Mouse (Mus musculus) limb, embryonic 12.5 days (tissue): Measurements from ENCODE around the gene Lpar3. TPM values are rescaled to one million over a fixed set of nuclear protein-coding genes. Genes with fewer than 3 reads are reported as not detected.
"Not testable (repeated sequence)": the region's sequence is repeated elsewhere in the genome, so short reads cannot be mapped to it uniquely, and the experiment has no call there.

Source experiments
- ATAC-seq: fragments of 200-750 bp; cut with Nextera tagmentation; 2 replicates; pipeline ENCODE4 v1.8.0; 2017; ENCODE audit warnings: low read depth, moderate TSS enrichment; ENCODE audit not compliant: insufficient number of reproducible peaks, insufficient read depth, low FRiP score, low TSS enrichment
- H3K27ac ChIP-seq: fragments of 300-500 bp; sonication (generic); 2 replicates; pipeline ENCODE4 v1.5.1; 2016; ENCODE audit warnings: mild to moderate bottlenecking, moderate library complexity
- H3K27me3 ChIP-seq: fragments of 300-500 bp; sonication (generic); 2 replicates; pipeline ENCODE4 v1.6.1; 2016; ENCODE audit warnings: mild to moderate bottlenecking, moderate library complexity
- H3K36me3 ChIP-seq: fragments of 300-500 bp; sonication (generic); 2 replicates; pipeline ENCODE4 v1.6.1; 2016; ENCODE audit warnings: mild to moderate bottlenecking, moderate library complexity
- H3K4me1 ChIP-seq: fragments of 300-500 bp; sonication (generic); replicated peaks from 2 replicates; pipeline ENCODE4 v1.6.1; 2016
- H3K4me2 ChIP-seq: fragments of 300-500 bp; sonication (generic); 2 replicates; pipeline ENCODE4 v1.6.1; 2016; ENCODE audit warnings: mild to moderate bottlenecking, moderate library complexity
- H3K4me3 ChIP-seq: fragments of 300-500 bp; sonication (generic); replicated peaks from 2 replicates; pipeline ENCODE4 v1.5.1; 2016; ENCODE audit warnings: mild to moderate bottlenecking
- H3K9ac ChIP-seq: fragments of 300-500 bp; sonication (generic); replicated peaks from 2 replicates; pipeline ENCODE4 v1.6.1; 2016; ENCODE audit warnings: mild to moderate bottlenecking, moderate library complexity
- H3K9me3 ChIP-seq: fragments of 300-500 bp; sonication (generic); 2 replicates; pipeline ENCODE4 v1.6.1; 2016; ENCODE audit warnings: mild to moderate bottlenecking, moderate library complexity
- WGBS: fragments of 180-500 bp; shearing (Covaris S2); methylation state at CpG from one replicate; pipeline ENCODE4 v1.1.7; 2016; 5-methylcytosine and 5-hydroxymethylcytosine counted together
- polyA plus RNA-seq: library from polyadenylated mRNA; unstranded; fragments of >200 nt; fragmentation: Nextera tagmentation; extraction: Ambion mirVana; gene quantifications from 2 replicates; pipeline ENCODE4 v1.2.1, GENCODE M21; 2016

The Lpar3 gene
- polyA plus RNA-seq, 1 experiment from 2014 or later: 0.64 TPM

DNA sequence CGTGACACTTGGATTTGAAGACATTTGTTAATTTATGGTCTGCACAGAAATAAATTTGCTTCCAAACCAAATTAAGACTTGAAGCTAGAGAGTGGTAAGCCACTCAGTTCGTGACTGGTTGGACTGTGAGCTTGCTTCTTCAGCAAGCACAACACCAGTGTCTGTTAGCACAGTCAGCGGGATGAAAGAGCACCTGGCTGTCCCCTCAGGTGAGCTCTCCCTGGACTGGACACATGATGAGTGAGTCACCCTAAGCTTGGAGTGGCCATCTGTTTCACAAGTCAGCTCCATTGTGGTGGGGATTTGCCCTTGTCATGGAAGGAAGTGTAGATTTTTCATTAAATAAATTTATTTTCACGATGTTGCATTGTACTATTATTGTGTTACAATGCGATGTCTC lies 25.6 kb upstream of the Lpar3 start:
- no peak for ATAC-seq
- Histone ChIP-seq H3K27ac (no peak overlapping the region), H3K4me3 (no peak overlapping the region), H3K9ac (no peak overlapping the region), H3K4me1 (0 out of 2 replicates have a peak, but pooled peaks cover 6% of the 10 kb centered on the region), H3K4me2 (no peak overlapping the region), H3K9me3 (no peaks in the 10 kb centered on the region), H3K27me3 (no peaks in the 10 kb centered on the region; the same call in 1 of the 2 replicates), H3K36me3 (no peaks in the 10 kb centered on the region)
- 85% methylated on average over 5 of the region's 5 CpGs for WGBS

DNA sequence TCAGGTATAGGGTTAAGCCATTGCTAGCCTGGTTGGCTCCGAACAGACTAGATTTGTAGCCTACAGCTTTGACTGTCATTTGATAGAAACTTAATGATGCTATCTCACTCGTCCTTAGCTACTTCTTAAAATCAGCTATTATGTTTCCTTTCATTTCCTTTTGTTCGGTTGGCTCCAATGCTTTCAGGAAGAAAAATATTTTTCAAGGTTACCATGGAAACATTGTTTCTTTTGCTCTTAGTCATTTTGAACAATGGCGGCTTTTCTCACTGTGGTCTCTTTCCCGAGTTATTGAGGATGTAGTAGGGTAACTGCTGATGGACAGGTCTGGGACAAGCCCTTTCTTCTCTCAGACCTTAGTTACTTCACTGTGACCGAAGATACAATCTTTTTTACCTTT lies 24.5 kb upstream of the Lpar3 start:
- H3K36me3 ChIP-seq: no peaks in the 10 kb centered on the region
- H3K9me3 ChIP-seq: no peaks in the 10 kb centered on the region
- H3K27me3 ChIP-seq: no peaks in the 10 kb centered on the region; the same call in 1 of the 2 replicates
- H3K9ac ChIP-seq: no peak overlapping the region
- no peak overlapping the region for H3K4me3 ChIP-seq
- H3K4me2 ChIP-seq: no peak overlapping the region
- 0 out of 2 replicates have a peak, but pooled peaks cover 6% of the 10 kb centered on the region for H3K4me1 ChIP-seq
- no peak for ATAC-seq
- no peak overlapping the region for H3K27ac ChIP-seq
- 80% methylated on average over 6 of the region's 6 CpGs for WGBS

DNA sequence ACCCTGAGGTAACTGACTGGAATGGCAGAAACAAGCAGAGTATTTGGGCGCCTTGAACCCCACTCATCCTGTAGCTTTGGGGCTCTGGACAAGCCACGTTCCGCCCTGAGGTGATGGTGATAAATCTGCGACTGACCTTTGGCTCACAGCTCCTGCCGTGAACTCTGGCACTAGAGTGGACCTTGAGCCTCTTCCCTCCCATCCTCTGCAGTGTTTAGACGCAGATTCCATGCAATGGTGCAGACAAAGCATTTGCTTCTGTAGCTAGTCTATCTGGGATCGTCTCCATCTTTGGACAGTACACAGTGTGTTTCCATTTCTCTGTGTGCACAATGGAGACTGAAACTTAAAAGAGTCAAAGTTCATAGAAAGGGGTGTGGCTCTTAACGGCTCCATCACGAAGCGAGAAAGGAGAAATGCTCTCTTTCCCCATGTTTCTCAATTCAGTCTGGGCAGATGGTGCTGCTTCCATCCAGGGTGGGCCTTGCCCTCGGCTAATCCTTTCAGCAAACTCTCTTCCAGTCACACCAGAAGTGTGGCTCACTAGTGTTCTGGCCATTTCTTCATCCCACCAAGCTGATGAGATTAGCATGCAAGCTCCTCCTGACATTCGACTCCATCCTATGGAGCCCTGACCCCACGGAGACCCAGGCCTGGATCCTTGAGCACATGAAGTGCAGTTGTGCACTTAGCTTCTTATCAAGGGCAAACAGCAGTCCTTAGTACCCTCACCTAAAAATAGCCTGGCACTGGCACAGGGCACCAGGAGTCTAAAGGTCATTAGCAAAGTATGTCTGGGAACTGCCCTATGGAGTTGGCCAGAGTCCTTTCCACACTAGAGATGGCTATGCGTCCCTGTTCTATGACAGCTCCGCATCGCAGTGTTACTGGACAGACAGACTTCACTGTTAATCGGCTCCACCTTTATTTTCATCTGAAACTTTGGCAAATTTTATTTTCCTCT lies 23.7 kb upstream of the Lpar3 start:
- no peak overlapping the region for H3K4me3 ChIP-seq
- no peaks in the 10 kb centered on the region; the same call in 1 of the 2 replicates for H3K27me3 ChIP-seq
- H3K4me1 ChIP-seq: 0 out of 2 replicates have a peak, but pooled peaks cover 6% of the 10 kb centered on the region
- WGBS: 81% methylated on average over 17 of the region's 17 CpGs
- ATAC-seq: no peak
- no peaks in the 10 kb centered on the region for H3K36me3 ChIP-seq
- no peak overlapping the region for H3K27ac ChIP-seq
- H3K9ac ChIP-seq: no peak overlapping the region
- H3K9me3 ChIP-seq: no peaks in the 10 kb centered on the region
- H3K4me2 ChIP-seq: no peak overlapping the region

DNA sequence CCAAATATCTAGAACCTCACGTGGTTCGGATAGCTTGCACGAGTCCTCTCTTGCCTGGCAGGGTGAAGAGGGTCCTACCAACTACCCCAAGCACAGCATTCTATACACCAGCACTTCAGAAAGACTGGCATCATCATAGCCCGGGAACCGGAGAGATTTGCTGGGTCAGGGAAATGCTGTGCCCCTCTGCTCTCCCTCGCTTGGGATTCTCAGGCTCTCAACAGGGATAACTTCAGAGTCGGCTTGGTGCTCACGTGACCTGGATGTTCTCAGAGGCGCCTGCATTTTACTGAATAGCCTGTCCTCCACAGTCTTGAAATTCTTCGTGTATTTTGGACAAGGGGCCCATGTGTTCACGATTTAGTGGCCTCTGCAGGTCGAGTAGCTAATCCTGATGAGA lies 23.0 kb upstream of the Lpar3 start:
- no peaks in the 10 kb centered on the region; the same call in 1 of the 2 replicates for H3K27me3 ChIP-seq
- WGBS: 85% methylated on average over 12 of the region's 12 CpGs
- ATAC-seq: no peak
- H3K9me3 ChIP-seq: no peaks in the 10 kb centered on the region
- no peak overlapping the region for H3K4me3 ChIP-seq
- H3K4me1 ChIP-seq: 0 out of 2 replicates have a peak, but pooled peaks cover 6% of the 10 kb centered on the region
- no peak overlapping the region for H3K27ac ChIP-seq
- H3K4me2 ChIP-seq: no peak overlapping the region
- H3K36me3 ChIP-seq: no peaks in the 10 kb centered on the region
- H3K9ac ChIP-seq: no peak overlapping the region

DNA sequence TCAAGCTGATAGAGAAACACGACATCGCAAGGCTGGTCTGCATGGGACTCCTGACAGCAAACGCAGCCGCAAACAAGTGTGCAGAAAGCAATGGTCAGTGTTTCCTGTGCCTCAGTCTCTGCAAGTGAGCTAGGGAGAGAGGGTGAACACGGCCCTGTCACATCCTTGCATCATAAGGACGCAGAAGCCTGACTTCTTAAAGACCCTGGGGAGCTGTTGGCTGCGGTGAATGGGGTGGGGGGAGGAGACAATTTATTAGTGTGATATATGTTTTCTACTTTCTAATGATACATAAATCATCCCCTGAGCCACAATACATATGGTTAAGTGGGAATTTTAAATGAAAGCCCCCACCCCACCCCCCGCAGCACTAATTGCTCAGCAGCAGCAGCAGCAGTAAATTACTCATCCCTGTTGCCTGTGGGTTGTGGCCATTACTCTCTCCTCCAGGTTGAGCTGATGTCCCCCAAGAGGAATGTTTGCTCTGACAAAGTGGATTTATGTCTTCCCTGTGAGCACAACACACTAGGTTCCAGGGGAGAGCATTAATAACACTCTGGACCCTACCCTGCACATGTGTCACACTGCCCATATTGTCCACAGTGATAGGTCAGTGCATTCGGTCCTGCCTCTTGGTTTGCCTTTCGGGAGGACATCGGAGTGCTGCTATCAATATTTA lies 21.8 kb upstream of the Lpar3 start:
- no peak overlapping the region for H3K9ac ChIP-seq
- WGBS: 59% methylated on average over 11 of the region's 11 CpGs
- no peaks in the 10 kb centered on the region for H3K9me3 ChIP-seq
- H3K4me1 ChIP-seq: 0 out of 2 replicates have a peak, but pooled peaks cover 6% of the 10 kb centered on the region
- H3K27me3 ChIP-seq: no peaks in the 10 kb centered on the region; the same call in 1 of the 2 replicates
- no peaks in the 10 kb centered on the region for H3K36me3 ChIP-seq
- ATAC-seq: no peak
- no peak overlapping the region for H3K4me2 ChIP-seq
- no peak overlapping the region for H3K27ac ChIP-seq
- no peak overlapping the region for H3K4me3 ChIP-seq

DNA sequence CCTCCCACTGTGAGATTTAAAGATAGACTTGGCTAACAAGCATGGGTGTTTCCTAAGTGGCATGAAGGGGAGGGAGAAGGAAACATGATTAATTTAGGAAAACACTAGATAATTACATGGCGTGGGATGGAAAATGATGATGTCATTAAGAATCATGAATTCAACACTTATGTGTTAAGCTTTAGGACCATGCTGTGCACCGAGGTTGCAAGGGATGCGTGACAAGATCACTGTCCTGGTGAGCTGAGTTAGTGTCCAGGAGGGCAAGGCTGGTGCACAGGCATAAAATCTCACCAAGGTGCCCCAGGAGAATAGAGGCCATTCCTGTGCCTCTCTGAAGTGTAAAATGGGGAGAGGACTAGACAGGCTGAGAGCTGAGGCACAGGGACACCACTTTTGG lies 21.3 kb upstream of the Lpar3 start:
- no peak overlapping the region for H3K4me3 ChIP-seq
- no peaks in the 10 kb centered on the region; the same call in 1 of the 2 replicates for H3K27me3 ChIP-seq
- H3K4me1 ChIP-seq: 0 out of 2 replicates have a peak, but pooled peaks cover 6% of the 10 kb centered on the region
- no peak for ATAC-seq
- WGBS: 82% methylated on average over 3 of the region's 3 CpGs
- no peak overlapping the region for H3K9ac ChIP-seq
- no peak overlapping the region for H3K4me2 ChIP-seq
- no peaks in the 10 kb centered on the region for H3K9me3 ChIP-seq
- H3K27ac ChIP-seq: no peak overlapping the region
- no peaks in the 10 kb centered on the region for H3K36me3 ChIP-seq

DNA sequence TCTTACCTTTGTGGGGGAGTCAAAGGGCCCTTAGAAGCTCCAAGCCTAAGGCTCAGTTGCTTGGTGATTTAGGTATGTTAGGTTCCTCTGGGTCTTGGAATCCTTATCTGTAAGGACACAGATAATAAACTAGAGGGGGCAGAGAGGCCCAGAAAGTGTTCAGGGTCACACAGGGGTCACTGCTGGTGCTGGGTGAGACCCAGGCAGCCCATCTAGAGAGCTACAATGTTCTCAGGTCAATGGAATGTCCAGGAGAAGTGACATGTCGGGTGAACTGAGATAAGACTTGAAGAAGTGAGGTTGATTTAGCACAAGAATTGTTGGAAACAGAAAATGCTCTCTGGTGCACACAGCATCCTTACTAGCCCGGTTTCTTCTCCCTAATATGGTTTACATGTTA lies 16.4 kb upstream of the Lpar3 start:
- no peak overlapping the region for H3K9ac ChIP-seq
- ATAC-seq: no peak
- H3K36me3 ChIP-seq: no peaks in the 10 kb centered on the region
- H3K4me3 ChIP-seq: no peak overlapping the region
- WGBS: 50% methylated on average over 2 of the region's 2 CpGs
- H3K9me3 ChIP-seq: no peaks in the 10 kb centered on the region
- peaks cover 2% of the 10 kb centered on the region; the same call in 1 of the 2 replicates for H3K27me3 ChIP-seq
- no peaks in the 10 kb centered on the region for H3K4me1 ChIP-seq
- no peak overlapping the region for H3K27ac ChIP-seq
- H3K4me2 ChIP-seq: no peak overlapping the region

DNA sequence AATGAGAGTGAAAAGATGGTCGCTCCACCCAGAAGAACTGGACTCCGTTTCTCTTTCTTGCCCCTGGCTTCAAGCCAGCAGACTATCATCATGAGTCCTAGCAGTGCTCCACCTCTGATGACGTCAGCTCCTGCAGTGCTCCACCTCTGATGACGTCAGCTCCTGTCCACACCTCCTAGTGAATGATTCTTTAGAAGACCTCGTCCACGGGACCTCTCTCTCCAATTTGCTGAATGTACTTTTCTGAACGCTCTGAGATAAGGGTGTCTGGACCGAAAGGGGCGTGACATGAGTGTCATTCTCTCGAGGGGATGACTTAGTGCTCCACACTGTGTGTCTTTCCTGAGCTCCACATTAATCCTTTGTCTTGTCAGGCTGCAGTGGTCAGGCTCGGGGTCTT lies 15.5 kb upstream of the Lpar3 start:
- 76% methylated on average over 11 of the region's 11 CpGs for WGBS
- no peak overlapping the region for H3K4me2 ChIP-seq
- no peak overlapping the region for H3K27ac ChIP-seq
- H3K4me1 ChIP-seq: no peaks in the 10 kb centered on the region
- no peak overlapping the region for H3K4me3 ChIP-seq
- peaks cover 2% of the 10 kb centered on the region; the same call in 1 of the 2 replicates for H3K27me3 ChIP-seq
- no peaks in the 10 kb centered on the region for H3K36me3 ChIP-seq
- no peak overlapping the region for H3K9ac ChIP-seq
- no peak for ATAC-seq
- H3K9me3 ChIP-seq: no peaks in the 10 kb centered on the region

DNA sequence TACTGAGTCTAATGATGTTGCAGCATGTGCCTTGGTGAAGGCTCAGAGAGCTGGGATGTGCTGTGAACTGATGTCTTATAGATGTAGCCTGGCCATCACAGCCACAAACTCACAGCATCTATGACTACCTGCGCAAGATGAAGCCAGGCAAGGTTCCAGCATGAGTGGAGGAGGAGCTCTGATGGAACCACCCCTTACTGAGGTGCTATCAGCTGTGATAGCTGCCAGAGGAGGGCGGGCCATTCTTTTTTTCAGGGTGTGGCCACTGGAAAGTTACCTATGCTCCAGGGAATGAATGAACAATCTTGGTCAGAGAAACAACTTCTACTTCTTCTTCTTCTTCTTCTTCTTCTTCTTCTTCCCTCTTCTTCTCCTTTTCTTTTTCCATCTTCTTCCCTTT lies 14.1 kb upstream of the Lpar3 start:
- Histone ChIP-seq H3K27me3 (peaks cover 2% of the 10 kb centered on the region; the same call in 1 of the 2 replicates), H3K27ac (no peak overlapping the region), H3K36me3 (no peaks in the 10 kb centered on the region), H3K9me3 (no peaks in the 10 kb centered on the region), H3K4me2 (no peak overlapping the region), H3K4me1 (no peaks in the 10 kb centered on the region), H3K4me3 (no peak overlapping the region), H3K9ac (no peak overlapping the region)
- WGBS: 79% methylated on average over 2 of the region's 2 CpGs
- ATAC-seq: no peak

DNA sequence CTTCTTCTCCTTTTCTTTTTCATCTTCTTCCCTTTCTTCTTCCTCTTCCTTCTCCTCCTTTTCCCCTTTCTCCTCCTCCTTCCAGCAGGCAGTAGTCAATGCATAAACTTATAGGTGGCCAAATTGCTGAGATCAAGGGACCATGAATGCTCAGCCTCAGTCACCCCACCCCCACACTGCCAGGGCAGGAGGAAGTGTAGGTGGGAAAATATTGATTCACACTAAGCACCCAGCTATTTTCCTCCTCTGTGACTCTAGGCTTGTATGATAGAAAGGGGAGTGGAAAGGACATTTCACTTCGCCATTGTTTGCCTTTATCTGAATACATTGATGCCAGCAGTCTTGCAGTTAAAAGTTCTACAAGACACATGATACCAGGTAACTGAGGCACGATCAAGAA lies 13.3 kb upstream of the Lpar3 start:
- Histone ChIP-seq H3K27me3 (peaks cover 2% of the 10 kb centered on the region; the same call in 1 of the 2 replicates), H3K27ac (no peak overlapping the region), H3K4me3 (no peak overlapping the region), H3K9ac (no peak overlapping the region), H3K36me3 (no peaks in the 10 kb centered on the region), H3K4me2 (no peak overlapping the region), H3K4me1 (no peaks in the 10 kb centered on the region), H3K9me3 (no peaks in the 10 kb centered on the region)
- 81% methylated on average over 2 of the region's 2 CpGs for WGBS
- ATAC-seq: no peak

DNA sequence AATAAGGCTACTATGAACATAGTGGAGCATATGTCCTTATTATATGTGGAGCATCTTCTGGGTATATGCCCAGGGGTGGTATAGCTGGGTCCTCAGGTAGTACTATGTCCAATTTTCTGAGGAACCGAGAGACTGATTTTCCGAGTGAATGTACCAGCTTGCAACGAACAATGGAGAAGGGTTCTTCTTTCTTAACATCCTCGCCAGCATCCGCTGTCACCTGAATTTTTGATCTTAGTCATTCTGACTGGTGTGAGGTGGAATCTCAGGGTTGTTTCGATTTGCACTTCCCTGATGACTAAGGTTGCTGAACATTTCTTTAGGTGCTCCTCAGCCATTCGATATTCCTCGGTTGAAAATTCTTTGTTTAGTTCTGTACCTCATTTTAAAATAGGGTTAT lies 11.0 kb upstream of the Lpar3 start:
- not testable (repeated sequence) for H3K9ac ChIP-seq, H3K9me3 ChIP-seq, H3K36me3 ChIP-seq, H3K27me3 ChIP-seq, H3K27ac ChIP-seq, H3K4me2 ChIP-seq, H3K4me3 ChIP-seq, H3K4me1 ChIP-seq, ATAC-seq
- WGBS: 93% methylated on average over 8 of the region's 8 CpGs
